Mouse (Mus musculus) heart, postnatal 0 days (tissue): ENCODE results near the gene Tex29. TPM values are rescaled to one million over a fixed set of nuclear protein-coding genes. Genes with fewer than 3 reads are reported as not detected.
"Not testable (repeated sequence)": the region's sequence is repeated elsewhere in the genome, so short reads cannot be mapped to it uniquely, and the experiment has no call there.

Source experiments
- ATAC-seq: fragments of 200-750 bp; cut with Nextera tagmentation; 2 replicates; pipeline ENCODE4 v1.8.0; 2017; ENCODE audit warnings: low read depth, moderate number of reproducible peaks, moderate library complexity; ENCODE audit not compliant: insufficient read depth
- DNase-seq: peaks from one replicate; pipeline ENCODE4 v3.0.0-alpha.2; 2016; ENCODE audit warnings: low spot score
- H3K27ac ChIP-seq: fragments of 300-500 bp; sonication (generic); 2 replicates; pipeline ENCODE4 v1.5.1; 2014; ENCODE audit warnings: low read depth, mild to moderate bottlenecking
- H3K27me3 ChIP-seq: fragments of 300-500 bp; sonication (generic); 2 replicates; pipeline ENCODE4 v1.6.1; 2014; ENCODE audit warnings: low read length, mixed read lengths; ENCODE audit not compliant: control insufficient read depth, insufficient read depth
- H3K36me3 ChIP-seq: fragments of 300-500 bp; sonication (generic); replicated peaks from 2 replicates; pipeline ENCODE4 v1.6.1; 2014; ENCODE audit warnings: low read length, mixed read lengths; ENCODE audit not compliant: control insufficient read depth, insufficient read depth
- H3K4me1 ChIP-seq: fragments of 300-500 bp; sonication (generic); 2 replicates; pipeline ENCODE4 v1.6.1; 2014; ENCODE audit warnings: antibody characterized with exemption; ENCODE audit not compliant: control insufficient read depth, insufficient read depth
- H3K4me2 ChIP-seq: fragments of 300-500 bp; sonication (generic); 2 replicates; pipeline ENCODE4 v1.6.1; 2014; ENCODE audit warnings: low read depth, mild to moderate bottlenecking, low read length, moderate library complexity
- H3K4me3 ChIP-seq: fragments of 300-500 bp; sonication (generic); 2 replicates; pipeline ENCODE4 v1.5.1; 2014; ENCODE audit warnings: low read depth, low read length
- H3K9ac ChIP-seq: fragments of 300-500 bp; sonication (generic); replicated peaks from 2 replicates; pipeline ENCODE4 v1.6.1; 2014; ENCODE audit warnings: low read depth, low read length, mixed read lengths
- H3K9me3 ChIP-seq: fragments of 300-500 bp; sonication (generic); replicated peaks from 2 replicates; pipeline ENCODE4 v1.6.1; 2016; ENCODE audit warnings: low read length; ENCODE audit not compliant: control insufficient read depth
- CTCF ChIP-seq: IDR thresholded peaks from 2 replicates; pipeline ENCODE4 v1.5.1; 2016; ENCODE audit warnings: antibody characterized with exemption, control low read depth, low read depth
- EP300 ChIP-seq: IDR thresholded peaks from 2 replicates; pipeline ENCODE4 v1.6.1; 2016; ENCODE audit warnings: antibody characterized with exemption, low read depth
- WGBS: fragments of 180-500 bp; shearing (Covaris S2); extraction: QIAGEN DNeasy Blood & Tissue Kit; methylation state at CpG from one replicate; pipeline ENCODE4 v1.1.7; 2014; 5-methylcytosine and 5-hydroxymethylcytosine counted together
- polyA plus RNA-seq: library from polyadenylated mRNA; unstranded; fragments of >200 nt; fragmentation: Nextera tagmentation; extraction: Ambion mirVana; gene quantifications from 2 replicates; pipeline ENCODE4 v1.2.1, GENCODE M21; 2015
- total RNA-seq: library from RNA; depleted of rRNA; stranded (reverse); fragments of >200 nt; gene quantifications from 2 replicates; pipeline ENCODE4 v1.2.3, GENCODE M21; 2014; ENCODE audit warnings: low replicate concordance

Tex29 gene
- total and polyA plus RNA-seq, 2 experiments from 2014 or later, result 1.3 TPM; not detected in 1

GRCm38 (mm10) chr8:11842757-11843156 is 2.5 kb downstream of the Tex29 start:
- no peaks in the 10 kb centered on the region for H3K27me3 ChIP-seq
- no peak overlapping the region for H3K4me2 ChIP-seq
- DNase-seq (no peak), ATAC-seq (no peak; the same call in 1 of the 2 replicates)
- H3K4me3 ChIP-seq, result no peak overlapping the region
- H3K9ac ChIP-seq, result no peak overlapping the region
- H3K36me3 ChIP-seq, result no peaks in the 10 kb centered on the region; the same call in 1 of the 2 replicates
- no peaks in the 10 kb centered on the region for H3K9me3 ChIP-seq
- TF ChIP-seq CTCF (no peak), EP300 (no peak)
- no peak overlapping the region for H3K27ac ChIP-seq
- peaks cover 20% of the 10 kb centered on the region; the same call in 1 of the 2 replicates for H3K4me1 ChIP-seq
- 57% methylated on average over 8 of the region's 8 CpGs for WGBS

- DNase-seq (no peak), ATAC-seq (0 out of 2 replicates have a peak, but pooled peaks have one; percentile 13)
- Histone ChIP-seq H3K27me3 (no peaks in the 10 kb centered on the region), H3K36me3 (no peaks in the 10 kb centered on the region; the same call in 1 of the 2 replicates), H3K27ac (no peak overlapping the region), H3K4me3 (no peak overlapping the region), H3K4me1 (peaks cover 20% of the 10 kb centered on the region; the same call in 1 of the 2 replicates), H3K9me3 (no peaks in the 10 kb centered on the region), H3K9ac (no peak overlapping the region), H3K4me2 (no peak overlapping the region)
- no peak for TF ChIP-seq EP300
- TF ChIP-seq CTCF, result no peak
- WGBS, result 77% methylated on average over 13 of the region's 13 CpGs
These were observed 3.5 kb downstream of the Tex29 start for GRCm38 (mm10) chr8:11843677-11844315.

DNA sequence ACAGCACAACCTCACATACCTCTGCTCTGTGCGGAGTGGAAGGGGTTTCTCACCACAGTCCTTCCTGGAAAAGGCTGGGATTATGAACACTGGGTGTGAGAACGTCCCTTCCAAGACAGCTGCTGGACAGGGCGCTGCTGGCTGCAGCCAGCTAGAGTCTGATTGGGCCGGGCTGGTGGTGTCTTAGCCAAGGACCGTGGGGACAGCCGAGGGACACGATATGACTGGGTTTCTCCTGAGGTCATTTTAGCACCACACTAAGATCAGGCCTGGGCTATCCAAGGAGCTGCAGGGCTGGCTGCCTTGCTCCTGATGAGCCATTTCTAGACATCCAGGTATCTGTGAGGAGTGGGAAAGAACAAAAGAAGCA is 4.0 kb downstream of the Tex29 start:
- ATAC-seq, result peak; percentile 36; the same call in 1 of the 2 replicates
- no peak overlapping the region for H3K9ac ChIP-seq

GRCm38 (mm10) chr8:11846807-11847206 is 6.5 kb downstream of the Tex29 start:
- no peaks in the 10 kb centered on the region for H3K9me3 ChIP-seq
- WGBS, result 76% methylated on average over 6 of the region's 6 CpGs
- H3K4me2 ChIP-seq, result no peak overlapping the region
- no peak overlapping the region for H3K4me3 ChIP-seq
- TF ChIP-seq CTCF (no peak), EP300 (no peak)
- no peaks in the 10 kb centered on the region for H3K27me3 ChIP-seq
- no peaks in the 10 kb centered on the region; the same call in 1 of the 2 replicates for H3K36me3 ChIP-seq
- DNase-seq (no peak), ATAC-seq (no peak)
- H3K4me1 ChIP-seq, result peaks cover 9% of the 10 kb centered on the region; the same call in 1 of the 2 replicates
- no peak overlapping the region for H3K27ac ChIP-seq
- H3K9ac ChIP-seq, result no peak overlapping the region

More for the DNA sequence above, 4.0 kb downstream of the Tex29 start:
- 63% methylated on average over 7 of the region's 7 CpGs for WGBS
- Histone ChIP-seq H3K4me2 (no peak overlapping the region), H3K27me3 (no peaks in the 10 kb centered on the region), H3K4me1 (peaks cover 20% of the 10 kb centered on the region; the same call in 1 of the 2 replicates), H3K9me3 (no peaks in the 10 kb centered on the region), H3K4me3 (no peak overlapping the region), H3K36me3 (no peaks in the 10 kb centered on the region; the same call in 1 of the 2 replicates), H3K27ac (no peak overlapping the region)
- no peak for DNase-seq
- TF ChIP-seq CTCF (no peak), EP300 (no peak)

GRCm38 (mm10) chr8:11867832-11868231 is 27.6 kb downstream of the Tex29 start:
- Histone ChIP-seq H3K27me3 (no peaks in the 10 kb centered on the region), H3K9me3 (peaks cover 6% of the 10 kb centered on the region; the same call in 1 of the 2 replicates), H3K4me1 (no peaks in the 10 kb centered on the region), H3K36me3 (no peaks in the 10 kb centered on the region), H3K9ac (no peak overlapping the region), H3K4me3 (no peak overlapping the region), H3K4me2 (no peak overlapping the region), H3K27ac (no peak overlapping the region)
- no peak for DNase-seq
- no peak for ATAC-seq
- TF ChIP-seq CTCF (no peak), EP300 (no peak)

GRCm38 (mm10) chr8:11874227-11874626 is 34.0 kb downstream of the Tex29 start:
- H3K27me3 ChIP-seq, H3K9ac ChIP-seq, H3K9me3 ChIP-seq, H3K4me3 ChIP-seq, H3K36me3 ChIP-seq, H3K27ac ChIP-seq, ATAC-seq, H3K4me1 ChIP-seq, H3K4me2 ChIP-seq, DNase-seq: not testable (repeated sequence)
- 82% methylated on average over 5 of the region's 6 CpGs for WGBS
